Mouse (Mus musculus) liver, postnatal 0 days (tissue): ENCODE data around the gene AC124502.3. TPM values are rescaled to one million over a fixed set of nuclear protein-coding genes. Genes with fewer than 3 reads are reported as not detected.

Experiments used
- ATAC-seq: fragments of 200-750 bp; cut with Nextera tagmentation; 2 replicates; pipeline ENCODE4 v1.8.0; 2017; ENCODE audit warnings: mild to moderate bottlenecking, moderate library complexity
- DNase-seq: peaks from one replicate; pipeline ENCODE4 v3.0.0-alpha.2; 2016
- H3K27ac ChIP-seq: fragments of 300-500 bp; sonication (generic); 2 replicates; pipeline ENCODE4 v1.5.1; 2014; ENCODE audit warnings: antibody characterized with exemption, moderate library complexity, mild to moderate bottlenecking, low read depth
- H3K27me3 ChIP-seq: fragments of 300-500 bp; sonication (generic); 2 replicates; pipeline ENCODE4 v1.6.1; 2014; ENCODE audit warnings: low read length, control low read depth, mixed read lengths; ENCODE audit not compliant: insufficient read depth
- H3K36me3 ChIP-seq: fragments of 300-500 bp; sonication (generic); replicated peaks from 2 replicates; pipeline ENCODE4 v1.6.1; 2014; ENCODE audit warnings: mild to moderate bottlenecking, control low read depth, low read length, moderate library complexity, mixed read lengths; ENCODE audit not compliant: insufficient read depth
- H3K4me1 ChIP-seq: fragments of 300-500 bp; sonication (generic); 2 replicates; pipeline ENCODE4 v1.6.1; 2014; ENCODE audit warnings: antibody characterized with exemption, mild to moderate bottlenecking, control low read depth; ENCODE audit not compliant: insufficient read depth
- H3K4me2 ChIP-seq: fragments of 300-500 bp; sonication (generic); 2 replicates; pipeline ENCODE4 v1.6.1; 2014; ENCODE audit warnings: low read depth, mild to moderate bottlenecking, low read length, moderate library complexity, mixed read lengths
- H3K4me3 ChIP-seq: fragments of 300-500 bp; sonication (generic); 2 replicates; pipeline ENCODE4 v1.5.1; 2014; ENCODE audit warnings: low read depth, low read length
- H3K9ac ChIP-seq: fragments of 300-500 bp; sonication (generic); replicated peaks from 2 replicates; pipeline ENCODE4 v1.6.1; 2014; ENCODE audit warnings: mild to moderate bottlenecking, moderate library complexity
- H3K9me3 ChIP-seq: fragments of 300-500 bp; sonication (generic); 2 replicates; pipeline ENCODE4 v1.6.1; 2016; ENCODE audit warnings: mild to moderate bottlenecking, control low read depth, low read length, mixed read lengths
- CTCF ChIP-seq: sonication (generic); IDR thresholded peaks from 2 replicates; pipeline ENCODE4 v1.5.1; 2016; ENCODE audit warnings: antibody characterized with exemption, low read depth
- EP300 ChIP-seq: IDR thresholded peaks from 2 replicates; pipeline ENCODE4 v1.6.1; 2016; ENCODE audit warnings: antibody characterized with exemption, low read depth, mild to moderate bottlenecking
- WGBS: fragments of 180-500 bp; shearing (Covaris S2); extraction: QIAGEN DNeasy Blood & Tissue Kit; methylation state at CpG from one replicate; pipeline ENCODE4 v1.1.7; 2014; ENCODE audit not compliant: insufficient replicate concordance; 5-methylcytosine and 5-hydroxymethylcytosine counted together
- polyA plus RNA-seq: library from polyadenylated mRNA; unstranded; fragments of >200 nt; fragmentation: Nextera tagmentation; extraction: Ambion mirVana; gene quantifications from 2 replicates; pipeline ENCODE4 v1.2.1, GENCODE M21; 2015

AC124502.3 gene
- polyA plus RNA-seq, 1 experiment from 2014 or later = 0.31 TPM

- Histone ChIP-seq H3K9me3 (no peaks in the 10 kb centered on the region), H3K4me3 (no peak overlapping the region), H3K4me1 (no peaks in the 10 kb centered on the region), H3K36me3 (no peaks in the 10 kb centered on the region), H3K27me3 (no peaks in the 10 kb centered on the region), H3K27ac (no peak overlapping the region), H3K4me2 (no peak overlapping the region), H3K9ac (no peak overlapping the region)
- ATAC-seq = no peak
- TF ChIP-seq EP300 (no peak), CTCF (no peak)
- DNase-seq = no peak
- WGBS = 46% methylated on average over 8 of the region's 8 CpGs
Observed at GRCm38 (mm10) chr19:5013138-5013537, 25.6 kb upstream of the AC124502.3 start.

DNA sequence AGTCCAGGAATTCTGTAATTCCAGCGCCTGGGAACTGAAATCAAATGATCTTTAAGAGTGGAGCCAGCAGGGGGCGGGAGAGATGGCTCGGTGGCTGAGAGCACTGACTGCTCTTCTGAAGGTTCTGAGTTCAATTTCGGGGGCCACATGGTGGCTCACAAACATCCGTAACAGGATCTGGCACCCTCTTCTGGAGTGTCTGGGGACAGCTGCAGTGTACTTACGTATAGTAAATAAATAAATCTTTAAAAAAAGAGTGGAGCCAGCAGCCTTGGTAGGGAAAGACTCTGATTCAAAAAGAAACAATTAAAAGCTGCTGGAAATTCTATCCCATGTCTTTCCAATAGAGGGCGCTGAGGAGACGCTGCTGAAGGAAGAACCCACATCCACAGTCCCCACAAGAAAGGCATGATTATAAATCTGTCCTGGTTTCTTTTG, 23.7 kb upstream of the AC124502.3 start:
- no peak overlapping the region for H3K9ac ChIP-seq
- H3K4me3 ChIP-seq = no peak overlapping the region
- 16% methylated on average over 8 of the region's 8 CpGs for WGBS
- peak; percentile 25 for DNase-seq
- no peak for ATAC-seq
- H3K4me1 ChIP-seq = no peaks in the 10 kb centered on the region
- H3K4me2 ChIP-seq = no peak overlapping the region
- no peaks in the 10 kb centered on the region for H3K36me3 ChIP-seq
- no peaks in the 10 kb centered on the region for H3K9me3 ChIP-seq
- TF ChIP-seq CTCF (peak; percentile 61), EP300 (no peak)
- H3K27ac ChIP-seq = no peak overlapping the region
- H3K27me3 ChIP-seq = no peaks in the 10 kb centered on the region

DNA sequence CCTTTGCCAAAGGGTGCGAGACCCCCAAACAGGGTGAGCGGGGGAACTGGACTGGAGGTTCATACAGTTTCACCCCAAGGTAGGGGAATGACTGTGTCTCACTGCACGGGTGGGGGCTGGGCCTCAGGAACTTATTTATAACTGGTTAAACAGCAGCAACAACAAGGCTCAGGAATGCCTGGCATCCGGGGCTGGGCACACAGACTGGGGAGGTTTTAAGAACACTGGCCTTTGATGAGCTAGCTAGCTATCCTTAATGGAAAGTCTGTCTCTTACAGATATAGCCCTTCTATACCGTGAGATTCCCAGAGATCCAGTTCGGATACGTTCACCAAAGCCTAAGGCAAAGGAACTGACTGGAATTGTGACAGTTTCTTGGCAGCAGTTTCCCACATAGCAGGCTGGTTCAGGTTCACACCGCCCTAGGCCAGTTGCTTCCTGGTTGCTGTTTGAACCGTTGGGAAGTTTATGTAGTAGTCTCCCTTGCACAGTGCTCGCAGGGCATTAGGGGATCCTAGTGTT, 22.4 kb upstream of the AC124502.3 start:
- TF ChIP-seq CTCF (no peak), EP300 (no peak)
- Histone ChIP-seq H3K36me3 (no peaks in the 10 kb centered on the region), H3K4me2 (0 out of 2 replicates have a peak overlapping the region, but pooled peaks have one; percentile 32), H3K4me1 (no peaks in the 10 kb centered on the region), H3K9me3 (no peaks in the 10 kb centered on the region), H3K9ac (no peak overlapping the region), H3K27me3 (no peaks in the 10 kb centered on the region), H3K27ac (no peak overlapping the region), H3K4me3 (no peak overlapping the region)
- DNase-seq (no peak), ATAC-seq (peak; percentile 19; the same call in 1 of the 2 replicates)
- WGBS = 39% methylated on average over 10 of the region's 10 CpGs

GRCm38 (mm10) chr19:5016782-5017181, 21.9 kb upstream of the AC124502.3 start:
- TF ChIP-seq EP300 (no peak), CTCF (peak; percentile 87)
- WGBS = 23% methylated on average over 12 of the region's 12 CpGs
- no peaks in the 10 kb centered on the region for H3K9me3 ChIP-seq
- no peaks in the 10 kb centered on the region for H3K27me3 ChIP-seq
- DNase-seq (peak; percentile 81), ATAC-seq (peak; percentile 50; the same call in 1 of the 2 replicates)
- H3K9ac ChIP-seq = no peak overlapping the region
- no peaks in the 10 kb centered on the region for H3K4me1 ChIP-seq
- no peak overlapping the region for H3K4me3 ChIP-seq
- H3K27ac ChIP-seq = no peak overlapping the region
- H3K4me2 ChIP-seq = 0 out of 2 replicates have a peak overlapping the region, but pooled peaks have one; percentile 32
- H3K36me3 ChIP-seq = no peaks in the 10 kb centered on the region

- WGBS = 81% methylated on average over 4 of the region's 4 CpGs
- Histone ChIP-seq H3K4me3 (no peak overlapping the region), H3K4me1 (no peaks in the 10 kb centered on the region), H3K36me3 (no peaks in the 10 kb centered on the region), H3K4me2 (no peak overlapping the region), H3K27me3 (no peaks in the 10 kb centered on the region), H3K9me3 (no peaks in the 10 kb centered on the region), H3K27ac (no peak overlapping the region), H3K9ac (no peak overlapping the region)
- DNase-seq (no peak), ATAC-seq (no peak)
- TF ChIP-seq EP300 = no peak
- TF ChIP-seq CTCF = no peak
Observed at GRCm38 (mm10) chr19:5017611-5018010, 21.1 kb upstream of the AC124502.3 start.

DNA sequence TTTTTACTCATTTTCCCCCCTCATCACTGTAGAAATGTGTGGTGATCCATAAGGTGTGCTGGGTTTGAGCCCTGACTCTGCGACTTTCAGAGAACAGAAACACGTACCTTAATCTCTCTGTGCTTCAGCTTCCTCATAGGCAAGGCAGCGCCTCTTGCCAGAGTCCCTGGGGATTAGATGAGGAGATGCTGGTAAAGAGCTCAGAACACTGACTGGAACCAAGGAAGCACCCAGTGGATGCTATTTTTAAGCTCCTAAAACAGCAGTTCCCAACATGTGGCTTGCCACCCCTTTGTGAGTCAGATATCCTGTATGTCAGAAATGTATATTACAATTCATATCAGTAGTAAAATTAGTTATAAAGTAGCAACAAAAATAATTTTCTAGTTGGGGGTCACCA, 20.5 kb upstream of the AC124502.3 start:
- no peak overlapping the region for H3K4me2 ChIP-seq
- TF ChIP-seq EP300 (no peak), CTCF (no peak)
- DNase-seq (no peak), ATAC-seq (no peak)
- 79% methylated on average over 3 of the region's 3 CpGs for WGBS
- no peak overlapping the region for H3K4me3 ChIP-seq
- no peak overlapping the region for H3K9ac ChIP-seq
- no peak overlapping the region for H3K27ac ChIP-seq
- no peaks in the 10 kb centered on the region for H3K9me3 ChIP-seq
- H3K36me3 ChIP-seq = no peaks in the 10 kb centered on the region
- peaks cover 2% of the 10 kb centered on the region for H3K4me1 ChIP-seq
- no peaks in the 10 kb centered on the region for H3K27me3 ChIP-seq

DNA sequence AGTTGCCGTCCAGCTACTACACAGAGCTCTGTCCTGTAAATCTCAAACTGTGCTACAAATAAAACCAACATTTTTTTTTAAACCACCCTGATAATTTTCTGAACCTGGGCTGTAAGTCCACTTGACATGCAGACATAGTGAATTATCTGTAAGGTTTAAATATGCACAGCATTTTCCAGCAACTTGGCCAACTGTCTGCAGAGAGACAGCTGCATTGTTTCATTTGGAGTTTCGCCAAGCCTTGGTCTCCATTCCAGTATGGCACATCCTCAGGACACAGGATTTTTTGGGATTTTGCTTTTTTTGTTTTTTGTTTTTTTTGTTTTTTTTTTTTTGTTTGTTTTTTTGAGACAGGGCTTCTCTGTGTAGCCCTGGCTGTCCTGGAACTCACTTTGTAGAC, 17.3 kb upstream of the AC124502.3 start:
- no peaks in the 10 kb centered on the region for H3K9me3 ChIP-seq
- ATAC-seq = no peak
- H3K9ac ChIP-seq = no peak overlapping the region
- H3K27me3 ChIP-seq = no peaks in the 10 kb centered on the region
- no peaks in the 10 kb centered on the region for H3K36me3 ChIP-seq
- 89% methylated on average over 2 of the region's 2 CpGs for WGBS
- H3K4me3 ChIP-seq = no peak overlapping the region
- peaks cover 13% of the 10 kb centered on the region for H3K4me1 ChIP-seq
- TF ChIP-seq CTCF (no peak), EP300 (no peak)
- DNase-seq = no peak
- H3K4me2 ChIP-seq = no peak overlapping the region
- H3K27ac ChIP-seq = no peak overlapping the region
